Mouse (Mus musculus) retina, postnatal 7 days (tissue): Measurements from ENCODE around the gene Rab40c.

Experiments
- DNase-seq: peaks from one replicate; pipeline ENCODE4 v3.0.0-alpha.2; 2012; ENCODE audit warnings: low read depth, low spot score

The Rab40c gene

DNA sequence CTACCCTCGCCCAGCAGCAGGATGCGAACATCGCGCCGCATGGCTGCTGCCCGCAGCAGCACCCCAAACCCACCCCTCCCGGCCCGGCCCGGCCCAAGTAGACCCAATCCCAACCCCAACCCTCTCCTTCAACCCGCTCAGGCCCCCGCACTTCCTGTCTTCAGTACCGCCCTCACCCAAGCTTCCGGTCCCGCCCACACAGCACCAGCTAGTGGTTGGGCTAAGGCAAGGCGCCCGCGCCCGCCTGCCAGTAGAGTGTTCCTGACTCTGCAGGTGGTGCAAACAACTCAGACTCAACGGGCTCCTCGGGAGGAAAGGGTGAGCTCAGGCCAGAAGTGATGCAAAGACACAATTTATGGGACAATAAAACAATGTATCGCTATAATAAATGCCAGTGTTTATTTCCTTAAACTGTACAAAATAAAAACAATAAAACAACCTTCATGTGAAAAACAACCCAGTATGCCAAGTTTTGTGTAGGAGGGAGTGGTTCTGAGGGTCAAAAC, 75.1 kb downstream of the Rab40c start, which contains the start of gene Rhot2:
Gene Rhot2 (minus strand): TSS at position 456 of the 506 bp plus-strand sequence.
- peak; percentile 91 for DNase-seq

DNA sequence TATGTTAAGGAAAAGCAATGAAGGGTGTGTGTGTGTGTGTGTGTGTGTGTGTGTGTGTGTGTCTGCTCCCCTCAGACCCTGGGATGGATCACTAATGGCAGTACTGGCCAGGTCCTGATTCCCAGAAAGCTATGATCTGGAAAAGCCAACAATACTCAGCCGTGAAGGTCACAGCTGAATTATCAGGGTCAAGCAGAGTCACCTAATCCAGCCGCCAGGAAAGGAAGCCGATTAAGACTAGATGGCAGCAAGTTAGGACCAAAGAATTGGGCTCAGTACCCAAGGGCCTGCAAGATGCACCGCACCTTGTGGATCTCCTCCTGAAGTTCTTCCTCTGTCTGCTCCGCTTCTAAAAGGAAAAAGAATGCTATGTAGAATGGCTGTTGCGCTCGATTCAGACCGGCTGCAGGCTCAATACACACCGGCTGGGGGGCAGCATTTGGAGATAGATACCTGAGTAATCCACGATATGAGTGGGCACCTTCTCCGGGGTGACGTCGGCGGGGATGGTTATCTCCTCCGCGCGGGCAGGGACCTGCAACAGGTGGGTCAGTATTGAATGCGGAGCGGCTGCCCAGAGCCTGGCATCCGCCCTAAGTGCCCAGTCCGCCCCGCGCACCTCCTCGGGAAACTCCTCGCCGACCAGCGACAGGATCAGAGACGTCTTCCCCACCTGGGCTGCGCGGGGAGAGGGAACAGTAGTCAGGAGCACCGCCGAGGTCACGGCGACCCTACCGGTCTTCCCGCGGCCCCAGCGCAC, 75.7 kb downstream of the Rab40c start:
- no peak for DNase-seq

DNA sequence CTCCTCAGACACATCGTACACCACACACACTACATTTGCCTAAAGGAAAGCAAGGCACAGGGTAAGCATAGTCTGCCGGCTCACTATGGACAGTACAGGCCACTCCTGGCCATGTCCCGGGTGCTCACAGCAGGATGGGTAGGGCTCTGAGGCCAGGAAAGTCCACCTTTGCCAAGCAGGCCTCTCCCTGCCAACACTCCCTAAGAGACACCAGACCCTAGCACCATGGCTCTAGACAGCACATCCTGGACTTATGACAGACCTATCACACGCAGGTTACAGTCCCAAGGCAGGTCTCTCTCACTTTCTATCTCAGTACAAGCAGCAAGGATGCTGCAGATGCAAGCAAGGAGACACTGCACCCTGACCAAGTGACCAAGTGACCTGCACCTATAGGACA, 76.4 kb downstream of the Rab40c start:
- DNase-seq: no peak

DNA sequence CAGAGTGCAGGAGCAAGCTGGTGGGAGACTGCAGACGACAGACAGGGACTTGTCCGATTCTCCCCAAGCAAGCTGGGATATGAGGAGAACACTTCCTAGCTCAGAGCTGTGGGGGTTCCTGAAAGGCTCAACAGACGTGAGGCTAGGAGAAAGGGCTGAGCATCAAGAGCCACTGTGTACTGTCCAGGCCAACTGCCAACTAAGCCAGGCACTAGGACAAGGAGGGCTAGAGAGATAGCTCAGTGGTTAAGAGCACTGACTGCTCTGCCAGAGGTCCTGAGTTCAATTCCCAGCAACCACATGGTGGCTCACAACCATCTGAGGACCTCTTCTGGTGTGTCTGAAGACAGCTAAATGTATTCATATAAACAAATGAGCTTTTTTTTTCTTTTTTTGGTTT, 77.0 kb downstream of the Rab40c start:
- DNase-seq: no peak

DNA sequence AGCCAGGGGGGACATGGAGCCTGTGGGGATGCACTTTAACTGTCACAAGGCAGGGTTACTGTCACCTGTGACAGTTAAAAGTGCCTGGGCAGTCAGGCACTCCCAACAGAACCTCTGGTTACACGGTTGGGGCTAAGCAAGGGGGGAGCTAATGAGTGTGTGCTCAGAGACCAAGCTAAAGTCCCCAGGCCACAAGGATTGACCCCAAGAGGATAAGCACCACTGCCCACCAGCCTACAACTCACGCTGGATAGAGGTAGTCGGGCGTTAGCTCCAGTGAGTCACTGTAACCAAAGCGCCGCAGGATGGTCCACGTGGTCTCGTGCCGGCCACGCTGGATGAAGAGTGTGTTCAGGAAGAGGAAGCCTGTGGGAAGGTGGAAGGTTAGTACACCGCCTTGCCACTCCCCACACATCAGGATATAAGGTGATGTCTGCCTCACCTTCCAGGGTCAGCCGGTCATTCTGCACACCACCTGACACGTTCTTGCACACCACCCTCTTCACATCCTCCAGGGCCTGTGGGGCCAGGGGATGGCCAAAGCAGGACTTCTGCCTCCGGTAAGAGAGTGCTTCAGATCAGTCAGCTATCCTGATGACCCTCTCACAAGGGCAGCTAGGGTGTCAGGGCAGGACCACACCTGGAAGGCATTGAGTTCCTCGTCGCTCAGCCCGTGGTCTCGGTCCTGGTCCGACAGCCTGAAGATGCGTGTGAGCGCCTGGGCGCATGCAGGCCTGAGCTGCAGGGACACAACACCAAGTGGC, 78.2 kb downstream of the Rab40c start, which contains the start of gene Gm20683:
Gene Gm20683 (minus strand): TSS at position 647 of the 764 bp plus-strand sequence.
- DNase-seq: no peak

DNA sequence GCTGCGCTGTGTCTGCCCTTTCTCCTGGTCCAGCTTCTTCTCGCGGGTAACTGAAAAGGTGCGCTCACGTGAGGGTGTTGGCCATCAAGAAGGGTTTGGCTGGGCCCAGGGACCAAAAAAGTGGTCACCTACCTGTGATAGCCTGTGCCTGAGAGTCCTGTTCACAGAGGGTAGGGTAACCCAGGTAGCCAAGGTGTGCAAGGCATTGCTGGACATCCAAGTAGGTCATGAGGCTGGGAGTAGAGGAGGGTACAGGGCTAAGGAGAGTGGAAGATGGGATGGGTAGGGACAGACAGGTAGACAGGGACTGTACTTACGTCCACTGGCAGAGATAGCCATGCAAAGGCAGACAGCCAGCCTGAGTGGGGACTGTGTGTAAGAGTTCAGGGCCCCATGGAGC, 79.0 kb downstream of the Rab40c start:
- DNase-seq: no peak

DNA sequence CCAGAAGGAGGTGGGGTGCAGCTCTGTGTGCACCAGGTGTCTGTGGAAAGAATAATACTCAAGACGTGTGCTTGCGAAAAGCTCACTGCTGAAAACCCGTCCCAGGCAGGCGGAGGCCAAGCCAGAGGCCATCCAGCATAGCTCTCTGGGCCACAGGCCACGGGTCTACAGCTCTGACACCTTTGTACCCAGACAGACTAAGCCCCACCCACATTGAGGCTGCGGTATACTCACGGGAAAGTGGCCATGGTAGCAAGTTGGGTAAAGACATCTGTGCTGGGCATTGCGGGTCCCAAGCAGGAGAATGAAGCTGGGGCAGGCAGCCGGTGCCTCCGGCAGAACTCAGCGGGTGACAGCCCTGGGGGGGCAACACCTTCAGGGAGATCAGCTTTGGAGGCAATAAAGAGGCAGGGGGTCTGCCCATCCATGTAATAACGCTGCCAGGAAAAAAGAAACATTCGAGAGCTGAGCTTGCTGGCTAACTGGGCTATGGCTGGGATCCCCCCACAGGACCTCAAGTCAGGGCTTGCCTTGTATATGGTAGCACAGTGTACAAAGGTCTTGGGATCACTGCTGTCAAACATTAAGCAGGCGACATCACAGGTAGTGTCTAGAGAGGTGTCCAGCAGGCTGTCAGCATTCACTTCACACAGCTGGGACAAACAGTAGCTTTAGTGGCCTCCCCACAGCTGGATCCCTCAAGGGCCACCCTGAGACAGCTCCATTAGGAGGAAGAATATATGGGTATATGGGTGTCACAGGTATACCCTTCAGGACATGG, 79.9 kb downstream of the Rab40c start:
- no peak for DNase-seq

DNA sequence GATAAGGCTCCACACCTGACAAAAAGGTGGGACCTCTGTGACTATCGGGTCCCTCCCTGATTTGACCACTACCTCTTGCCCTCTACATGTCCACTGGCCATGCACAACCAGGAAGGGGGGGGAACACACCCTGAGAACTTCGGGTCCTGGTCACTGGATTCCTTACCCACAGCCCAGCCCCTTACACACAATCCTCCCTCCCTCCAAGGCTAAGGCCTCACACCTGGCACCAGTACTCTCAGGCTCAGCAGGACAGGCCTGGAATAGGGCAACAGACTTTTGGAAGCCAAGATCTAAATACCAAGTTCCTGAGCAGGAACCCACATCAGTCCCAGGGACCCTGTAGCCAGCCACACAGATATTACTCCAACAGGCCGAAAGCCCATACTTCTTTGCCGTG, 80.6 kb downstream of the Rab40c start:
- no peak for DNase-seq

DNA sequence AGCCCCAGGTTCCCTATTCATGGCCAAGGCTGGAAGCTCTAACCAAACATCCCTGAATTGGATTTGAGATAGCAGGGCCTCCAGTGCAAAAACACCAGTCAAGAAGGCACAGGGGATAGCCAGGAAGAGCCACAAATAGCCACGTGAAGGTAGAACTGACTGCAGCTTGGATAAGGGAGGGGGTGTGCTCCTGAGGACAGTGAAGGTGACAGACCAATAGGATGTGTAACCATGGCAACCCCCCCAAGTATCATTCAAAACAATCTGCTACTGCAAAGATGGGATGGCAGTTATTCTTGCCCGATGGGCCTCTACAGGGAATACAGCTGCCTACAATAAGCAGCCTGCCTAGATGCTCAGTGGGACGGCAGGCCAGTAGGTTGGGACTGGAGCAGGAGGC, 82.0 kb downstream of the Rab40c start:
- DNase-seq: no peak

DNA sequence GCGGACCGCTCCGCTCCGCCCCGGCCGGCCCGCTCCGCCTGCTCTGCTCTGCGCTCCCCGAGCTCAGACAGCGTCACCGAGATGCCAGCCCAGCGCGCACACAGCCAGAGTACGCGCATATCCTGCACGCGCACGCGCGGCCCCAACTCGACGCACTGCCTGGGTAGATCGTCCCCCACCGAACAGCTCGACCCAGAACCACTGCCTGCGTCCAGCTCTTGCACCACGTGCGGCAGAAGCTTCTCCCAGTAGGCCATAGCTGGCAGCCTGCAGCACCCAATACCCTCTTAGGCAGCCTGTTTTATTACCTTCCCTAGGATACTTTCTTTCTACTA, 82.5 kb downstream of the Rab40c start, which contains the start of gene Rhbdl1:
Gene Rhbdl1 (minus strand): TSS at position 220 of the 335 bp plus-strand sequence.
- DNase-seq: no peak

DNA sequence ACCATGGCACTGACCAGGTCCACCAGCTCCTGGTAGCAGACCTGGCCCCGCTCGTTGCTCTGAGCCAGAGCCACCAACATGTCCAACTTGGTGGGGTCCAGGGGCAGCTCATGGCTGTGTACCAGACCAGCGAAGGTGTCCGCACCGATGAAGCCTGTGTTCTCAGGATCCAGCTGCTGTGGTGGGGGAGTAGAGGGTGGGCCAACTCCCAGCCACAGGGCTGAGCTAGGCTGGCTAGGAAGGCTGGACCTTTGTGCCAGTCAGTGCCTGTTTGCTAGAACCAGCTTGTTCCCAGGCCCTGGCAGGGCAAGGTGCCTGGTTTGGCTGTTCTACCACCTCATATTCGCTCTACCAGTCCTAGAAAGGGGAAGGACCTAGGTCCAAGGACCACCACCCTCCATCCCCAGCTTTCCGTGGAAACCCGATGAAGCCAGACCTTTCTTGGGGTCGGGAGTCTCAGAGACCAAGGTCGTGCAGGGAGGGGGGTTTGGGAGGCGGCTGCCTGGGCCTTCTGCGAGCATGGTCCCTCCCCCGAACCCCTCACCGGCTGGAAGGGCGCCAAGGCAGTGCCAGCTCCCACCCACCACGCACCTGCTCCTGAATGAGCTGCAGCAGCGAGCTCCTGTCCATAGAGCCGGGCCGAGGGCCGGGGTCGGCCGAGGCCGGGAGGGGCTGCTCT, 83.0 kb downstream of the Rab40c start:
- no peak for DNase-seq

DNA sequence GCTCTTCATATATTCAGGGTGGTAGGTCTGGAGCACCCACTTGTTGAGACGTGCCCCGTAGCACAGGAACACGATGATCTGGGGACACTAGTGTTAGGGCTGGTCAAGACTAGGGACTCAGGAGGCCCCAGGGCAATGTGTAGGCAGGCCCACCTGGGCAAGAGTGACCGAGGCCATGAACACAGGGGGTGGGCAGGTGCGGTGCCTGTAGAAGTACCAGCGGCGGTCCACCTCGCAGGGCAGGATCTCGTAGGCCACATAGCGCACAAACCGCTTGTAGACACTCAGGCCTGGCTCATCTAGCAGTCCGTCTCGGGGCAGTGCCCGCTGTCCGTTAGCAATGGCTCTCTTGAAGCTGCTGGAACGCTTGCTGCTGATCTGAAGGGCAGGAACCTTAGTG, 83.7 kb downstream of the Rab40c start:
- DNase-seq: no peak

DNA sequence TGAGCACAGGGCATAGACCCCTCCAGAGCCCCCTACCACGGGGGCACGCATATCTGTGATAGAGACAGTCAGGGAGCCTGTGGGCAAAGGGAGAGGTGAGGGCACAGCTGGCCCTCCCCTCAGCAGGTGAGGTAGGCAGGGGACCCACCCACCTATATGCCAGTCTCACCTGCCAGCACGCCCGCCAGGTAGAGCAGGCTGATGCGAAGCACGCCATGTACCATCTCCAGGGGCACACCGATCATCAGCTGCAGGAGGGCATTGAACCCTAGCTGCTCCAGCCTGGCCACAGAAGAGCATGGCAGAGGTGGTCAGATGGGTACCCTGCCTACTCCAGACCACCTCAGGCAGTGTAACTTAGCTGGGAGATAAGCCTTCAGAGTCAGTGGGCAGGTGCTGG, 84.2 kb downstream of the Rab40c start:
- DNase-seq: no peak

DNA sequence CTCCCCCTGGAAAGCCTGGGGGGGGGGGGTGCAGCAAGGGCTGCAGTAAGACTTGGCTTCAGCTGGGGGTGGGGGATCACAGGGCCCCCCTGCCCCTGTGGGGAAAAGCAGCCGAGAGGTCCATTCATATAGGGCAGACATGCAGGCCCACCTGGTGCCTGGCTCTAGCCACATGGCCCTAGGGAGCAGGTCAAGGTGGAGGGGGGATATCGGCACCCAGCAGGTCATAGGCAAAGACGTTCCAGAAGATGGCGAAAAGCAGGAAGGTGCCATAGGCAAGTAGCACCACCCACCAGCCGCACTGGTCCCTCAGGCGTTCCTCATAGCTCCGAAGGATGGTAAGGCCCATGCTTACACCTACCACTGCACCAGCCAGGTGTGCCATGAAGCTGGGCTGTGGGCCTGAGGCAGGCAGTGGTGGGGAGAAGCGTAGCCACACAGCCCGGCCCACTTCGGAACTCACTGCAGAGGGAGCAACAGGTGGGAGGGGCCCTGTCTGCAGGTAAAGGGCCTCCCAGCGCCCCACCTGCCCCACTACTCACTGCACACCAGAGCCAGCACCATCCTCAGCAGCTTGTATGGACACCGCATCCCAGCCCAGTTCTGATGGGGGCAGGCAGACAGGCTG, 84.8 kb downstream of the Rab40c start:
- DNase-seq: no peak

DNA sequence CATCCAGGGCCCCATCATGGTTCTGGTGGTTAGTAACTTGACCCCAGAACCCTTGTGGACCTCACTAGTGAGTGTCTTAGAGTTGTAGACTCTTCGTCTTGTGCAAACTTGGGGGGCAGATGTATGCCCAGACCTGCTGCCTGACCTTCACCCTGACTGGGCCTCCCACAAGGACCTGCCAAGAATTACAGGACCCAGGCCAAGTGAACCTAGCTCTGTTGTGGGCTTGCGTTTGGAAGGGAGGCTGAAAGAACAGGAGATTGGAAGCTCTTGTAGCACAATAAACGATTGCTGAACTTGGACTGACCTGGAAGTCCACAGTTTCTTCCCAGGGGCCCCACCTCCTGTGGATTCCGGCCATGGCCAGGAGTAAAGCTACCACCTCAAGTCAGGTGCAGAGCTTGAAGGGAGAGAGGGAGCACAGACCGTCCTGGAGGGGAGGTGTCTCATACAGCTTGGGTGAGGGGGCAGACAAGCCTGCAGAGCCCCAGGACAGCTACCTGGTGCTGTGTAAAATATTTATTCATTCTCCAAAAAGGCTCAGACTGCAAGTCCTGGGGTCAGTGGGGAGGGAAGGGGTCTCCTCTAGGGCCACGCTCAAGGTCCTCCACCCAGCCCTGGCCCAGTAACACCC, 85.4 kb downstream of the Rab40c start:
- no peak for DNase-seq

DNA sequence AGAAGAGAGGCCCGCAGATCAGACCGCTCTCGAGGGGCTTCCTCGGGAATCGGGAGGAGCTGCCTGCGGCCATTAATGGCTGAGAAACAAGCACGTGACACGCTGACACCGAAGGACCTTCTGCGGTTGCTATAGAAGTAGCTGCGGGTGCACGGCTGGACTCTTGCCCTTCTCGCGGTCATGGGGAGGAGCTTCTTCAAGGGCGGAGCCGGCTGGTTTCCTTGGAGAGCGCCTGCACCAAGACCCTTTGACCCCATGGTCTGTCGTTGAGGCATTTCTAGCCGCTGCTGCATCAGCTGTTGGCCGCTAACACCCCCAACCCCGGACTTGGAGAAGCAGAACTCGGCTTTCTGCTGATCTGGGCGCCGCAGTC, 86.2 kb downstream of the Rab40c start, which contains the start of gene Stub1:
Gene Stub1 (minus strand): TSS at position 114 of the 373 bp plus-strand sequence.
- no peak for DNase-seq

DNA sequence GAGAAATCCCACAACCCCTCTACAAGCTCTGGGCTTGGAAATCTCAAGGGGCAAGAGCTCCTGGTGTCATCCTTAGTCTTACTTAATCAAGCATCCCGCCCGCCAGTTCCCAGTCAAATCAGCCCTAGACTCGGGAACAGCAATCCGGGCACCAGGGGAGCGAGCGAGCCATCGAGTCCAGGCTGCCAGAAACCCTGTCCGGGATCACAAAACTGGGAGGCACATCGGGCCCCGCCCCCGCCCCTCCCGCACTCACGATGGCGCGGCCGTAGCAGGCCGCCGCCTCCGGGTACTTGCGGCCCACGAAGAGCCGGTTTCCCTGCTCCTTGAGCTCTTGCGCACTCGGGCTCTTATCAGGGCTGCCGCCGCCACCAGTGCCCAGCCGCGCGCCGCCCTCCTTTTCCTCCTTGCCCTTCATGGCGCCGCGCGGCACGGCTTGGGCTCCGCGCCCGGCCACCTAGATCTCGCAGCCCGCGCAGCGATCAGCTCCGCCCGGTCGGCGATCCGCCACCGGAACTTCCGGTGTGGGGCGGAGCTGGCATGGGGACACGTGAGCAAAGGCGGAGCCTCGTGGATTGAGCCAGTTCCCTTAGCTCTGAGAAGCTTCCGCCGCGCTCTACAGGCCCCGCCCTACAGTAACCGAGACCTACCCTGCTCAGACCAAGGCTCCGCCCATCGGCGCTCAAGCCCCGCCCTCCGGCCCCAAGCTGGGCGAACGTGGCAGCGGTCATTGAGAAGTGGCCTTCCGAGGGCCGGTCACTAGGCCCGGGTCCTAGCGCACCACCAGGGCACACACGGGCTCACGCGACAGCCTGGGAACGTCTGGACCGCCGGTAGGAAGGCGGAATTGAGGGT, 86.9 kb downstream of the Rab40c start:
- peak; percentile 98 for DNase-seq
